Mouse (Mus musculus) lung, embryonic 14.5 days (tissue): ENCODE results near the gene Mpp6. TPM values are rescaled to one million over a fixed set of nuclear protein-coding genes. Genes with fewer than 3 reads are reported as not detected.

ENCODE experiments used
- ATAC-seq: fragments of 200-750 bp; cut with Nextera tagmentation; 2 replicates; pipeline ENCODE4 v1.8.0; 2017; ENCODE audit warnings: mild to moderate bottlenecking, moderate TSS enrichment, moderate library complexity; ENCODE audit not compliant: insufficient read depth
- DNase-seq: peaks from one replicate; pipeline ENCODE4 v3.0.0-alpha.2; 2015
- H3K27ac ChIP-seq: fragments of 300-500 bp; sonication (generic); 2 replicates; pipeline ENCODE4 v1.5.1; 2014; ENCODE audit warnings: low read depth, mild to moderate bottlenecking, moderate library complexity
- H3K27me3 ChIP-seq: fragments of 300-500 bp; sonication (generic); 2 replicates; pipeline ENCODE4 v1.6.1; 2014; ENCODE audit warnings: low read length, control low read depth; ENCODE audit not compliant: insufficient read depth
- H3K36me3 ChIP-seq: fragments of 300-500 bp; sonication (generic); 2 replicates; pipeline ENCODE4 v1.6.1; 2014; ENCODE audit warnings: control low read depth; ENCODE audit not compliant: insufficient read depth
- H3K4me1 ChIP-seq: fragments of 300-500 bp; sonication (generic); 2 replicates; pipeline ENCODE4 v1.6.1; 2014; ENCODE audit warnings: antibody characterized with exemption, control low read depth; ENCODE audit not compliant: insufficient read depth
- H3K4me2 ChIP-seq: fragments of 300-500 bp; sonication (generic); 2 replicates; pipeline ENCODE4 v1.6.1; 2014; ENCODE audit warnings: mild to moderate bottlenecking
- H3K4me3 ChIP-seq: fragments of 300-500 bp; sonication (generic); 2 replicates; pipeline ENCODE4 v1.5.1; 2014; ENCODE audit warnings: low read depth, low read length
- H3K9ac ChIP-seq: fragments of 300-500 bp; sonication (generic); 2 replicates; pipeline ENCODE4 v1.6.1; 2014
- H3K9me3 ChIP-seq: fragments of 300-500 bp; sonication (generic); 2 replicates; pipeline ENCODE4 v1.6.1; 2016; ENCODE audit warnings: low read depth, low read length, control low read depth
- CTCF ChIP-seq: IDR thresholded peaks from 2 replicates; pipeline ENCODE4 v1.5.1; 2016; ENCODE audit warnings: antibody characterized with exemption, low read depth
- WGBS: fragments of 180-500 bp; shearing (Covaris S2); extraction: QIAGEN DNeasy Blood & Tissue Kit; methylation state at CpG from one replicate; pipeline ENCODE4 v1.1.7; 2014; 5-methylcytosine and 5-hydroxymethylcytosine counted together
- polyA plus RNA-seq: library from polyadenylated mRNA; unstranded; fragments of >200 nt; fragmentation: Nextera tagmentation; extraction: Ambion mirVana; gene quantifications from 2 replicates; pipeline ENCODE4 v1.2.1, GENCODE M21; 2014

Mpp6 gene
- polyA plus RNA-seq, 1 experiment from 2014 or later, result 77.2 TPM

- Histone ChIP-seq H3K4me3 (no peak overlapping the region), H3K9ac (no peak overlapping the region), H3K9me3 (no peaks in the 10 kb centered on the region), H3K36me3 (no peaks in the 10 kb centered on the region), H3K4me2 (no peak overlapping the region), H3K27me3 (no peaks in the 10 kb centered on the region), H3K27ac (no peak overlapping the region), H3K4me1 (peaks cover 3% of the 10 kb centered on the region; the same call in 1 of the 2 replicates)
- WGBS, result 82% methylated on average over 6 of the region's 6 CpGs
- TF ChIP-seq CTCF, result no peak
- ATAC-seq, result no peak
- DNase-seq, result no peak
These were observed 4.2 kb downstream of the Mpp6 start for GRCm38 (mm10) chr6:50114280-50114679.

GRCm38 (mm10) chr6:50120931-50121330, 10.9 kb downstream of the Mpp6 start:
- DNase-seq (no peak), ATAC-seq (no peak)
- no peak overlapping the region for H3K9ac ChIP-seq
- H3K4me1 ChIP-seq, result no peaks in the 10 kb centered on the region
- TF ChIP-seq CTCF, result no peak
- 86% methylated on average over 1 of the region's 1 CpGs for WGBS
- H3K36me3 ChIP-seq, result no peaks in the 10 kb centered on the region
- H3K27ac ChIP-seq, result no peak overlapping the region
- no peak overlapping the region for H3K4me3 ChIP-seq
- no peaks in the 10 kb centered on the region for H3K9me3 ChIP-seq
- no peak overlapping the region for H3K4me2 ChIP-seq
- no peaks in the 10 kb centered on the region for H3K27me3 ChIP-seq

- WGBS, result 93% methylated on average over 4 of the region's 4 CpGs
- no peak overlapping the region for H3K4me2 ChIP-seq
- H3K4me3 ChIP-seq, result no peak overlapping the region
- H3K27ac ChIP-seq, result no peak overlapping the region
- TF ChIP-seq CTCF, result no peak
- H3K36me3 ChIP-seq, result no peaks in the 10 kb centered on the region
- H3K27me3 ChIP-seq, result no peaks in the 10 kb centered on the region
- ATAC-seq (no peak), DNase-seq (no peak)
- no peak overlapping the region for H3K9ac ChIP-seq
- H3K9me3 ChIP-seq, result no peaks in the 10 kb centered on the region; the same call in 1 of the 2 replicates
- H3K4me1 ChIP-seq, result no peaks in the 10 kb centered on the region
These were observed 12.8 kb downstream of the Mpp6 start for GRCm38 (mm10) chr6:50122835-50123234.

- Histone ChIP-seq H3K36me3 (peaks cover 2% of the 10 kb centered on the region; the same call in 1 of the 2 replicates), H3K4me1 (no peaks in the 10 kb centered on the region), H3K9me3 (no peaks in the 10 kb centered on the region; the same call in 1 of the 2 replicates), H3K4me2 (no peak overlapping the region), H3K9ac (no peak overlapping the region), H3K4me3 (no peak overlapping the region), H3K27me3 (no peaks in the 10 kb centered on the region), H3K27ac (no peak overlapping the region)
- ATAC-seq (no peak), DNase-seq (no peak)
- 82% methylated on average over 2 of the region's 2 CpGs for WGBS
- TF ChIP-seq CTCF, result no peak
These were observed 14.2 kb downstream of the Mpp6 start for GRCm38 (mm10) chr6:50124197-50124596.

GRCm38 (mm10) chr6:50126331-50126730, 16.3 kb downstream of the Mpp6 start:
- Histone ChIP-seq H3K36me3 (peaks cover 4% of the 10 kb centered on the region; the same call in 1 of the 2 replicates), H3K27ac (no peak overlapping the region), H3K9ac (no peak overlapping the region), H3K9me3 (no peaks in the 10 kb centered on the region; the same call in 1 of the 2 replicates), H3K4me3 (no peak overlapping the region), H3K27me3 (no peaks in the 10 kb centered on the region), H3K4me2 (no peak overlapping the region), H3K4me1 (no peaks in the 10 kb centered on the region)
- TF ChIP-seq CTCF, result no peak
- DNase-seq (no peak), ATAC-seq (no peak)
- WGBS, result 91% methylated on average over 2 of the region's 2 CpGs

DNA sequence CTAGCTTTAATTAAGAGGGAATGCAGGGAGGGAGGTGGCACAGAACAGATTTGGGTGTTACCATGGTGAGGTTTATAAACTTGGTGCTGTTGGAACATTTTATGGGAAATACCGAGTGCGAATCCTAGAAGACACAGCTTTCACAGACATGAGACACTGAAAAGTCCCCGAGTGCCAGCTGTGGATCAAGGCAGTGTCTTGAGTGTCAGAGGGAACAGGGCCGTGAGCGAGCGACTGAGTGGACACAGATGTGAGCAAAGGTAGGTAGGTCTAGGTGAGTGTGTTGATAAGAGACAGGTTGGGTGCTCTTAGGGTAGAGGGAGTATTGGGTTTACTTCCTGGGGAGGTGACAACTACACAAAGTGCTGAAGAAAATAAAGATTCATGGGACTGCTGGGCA, 17.5 kb downstream of the Mpp6 start:
- Histone ChIP-seq H3K9me3 (no peaks in the 10 kb centered on the region; the same call in 1 of the 2 replicates), H3K4me1 (no peaks in the 10 kb centered on the region), H3K27me3 (no peaks in the 10 kb centered on the region), H3K4me3 (no peak overlapping the region), H3K27ac (no peak overlapping the region), H3K36me3 (peaks cover 4% of the 10 kb centered on the region; the same call in 1 of the 2 replicates), H3K4me2 (no peak overlapping the region), H3K9ac (no peak overlapping the region)
- no peak for DNase-seq
- no peak for ATAC-seq
- 97% methylated on average over 6 of the region's 6 CpGs for WGBS
- TF ChIP-seq CTCF, result no peak

- Histone ChIP-seq H3K9ac (no peak overlapping the region), H3K4me2 (no peak overlapping the region), H3K4me3 (no peak overlapping the region), H3K9me3 (no peaks in the 10 kb centered on the region), H3K27me3 (no peaks in the 10 kb centered on the region), H3K36me3 (no peaks in the 10 kb centered on the region), H3K27ac (no peak overlapping the region), H3K4me1 (no peaks in the 10 kb centered on the region)
- 55% methylated on average over 3 of the region's 3 CpGs for WGBS
- DNase-seq (no peak), ATAC-seq (no peak)
- no peak for TF ChIP-seq CTCF
These were observed 27.6 kb downstream of the Mpp6 start for GRCm38 (mm10) chr6:50137651-50138050.

GRCm38 (mm10) chr6:50139526-50139925, 29.5 kb downstream of the Mpp6 start:
- H3K4me3 ChIP-seq, result no peak overlapping the region
- no peaks in the 10 kb centered on the region for H3K36me3 ChIP-seq
- no peak for ATAC-seq
- H3K9ac ChIP-seq, result no peak overlapping the region
- DNase-seq, result no peak
- H3K4me2 ChIP-seq, result no peak overlapping the region
- no peaks in the 10 kb centered on the region for H3K27me3 ChIP-seq
- TF ChIP-seq CTCF, result no peak
- 80% methylated on average over 3 of the region's 3 CpGs for WGBS
- no peaks in the 10 kb centered on the region for H3K9me3 ChIP-seq
- no peaks in the 10 kb centered on the region for H3K4me1 ChIP-seq
- no peak overlapping the region for H3K27ac ChIP-seq
